Mouse (Mus musculus): ENCODE measurements around the gene Kctd17.

Kctd17 gene

GRCm38 (mm10) chr15:78447746-78448535 is 19.6 kb downstream of the Kctd17 start:
- peak; percentile 93 for DNase-seq (ENCODE audit: low read depth, low spot score)

DNA sequence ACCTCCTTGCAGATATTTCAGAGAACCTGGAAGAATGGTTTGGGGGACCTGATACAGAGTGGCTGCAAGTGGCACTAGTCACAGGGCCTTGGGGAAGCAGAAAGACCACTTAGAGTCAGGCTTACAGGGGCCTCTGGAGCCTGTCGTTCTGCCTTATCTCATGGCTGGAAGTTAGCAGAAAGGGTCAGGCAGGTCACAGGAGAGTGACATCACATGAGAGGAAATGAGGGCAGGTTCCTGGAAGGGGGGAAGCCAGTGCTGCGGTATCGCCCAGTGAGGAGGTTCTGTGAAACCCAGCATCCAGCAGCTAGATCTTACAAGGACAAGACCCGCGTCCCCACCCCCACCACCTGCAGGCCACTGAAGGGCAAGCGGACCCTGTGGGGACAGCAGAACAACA is 20.8 kb downstream of the Kctd17 start:
- DNase-seq (ENCODE audit: low read depth, low spot score): no peak

DNA sequence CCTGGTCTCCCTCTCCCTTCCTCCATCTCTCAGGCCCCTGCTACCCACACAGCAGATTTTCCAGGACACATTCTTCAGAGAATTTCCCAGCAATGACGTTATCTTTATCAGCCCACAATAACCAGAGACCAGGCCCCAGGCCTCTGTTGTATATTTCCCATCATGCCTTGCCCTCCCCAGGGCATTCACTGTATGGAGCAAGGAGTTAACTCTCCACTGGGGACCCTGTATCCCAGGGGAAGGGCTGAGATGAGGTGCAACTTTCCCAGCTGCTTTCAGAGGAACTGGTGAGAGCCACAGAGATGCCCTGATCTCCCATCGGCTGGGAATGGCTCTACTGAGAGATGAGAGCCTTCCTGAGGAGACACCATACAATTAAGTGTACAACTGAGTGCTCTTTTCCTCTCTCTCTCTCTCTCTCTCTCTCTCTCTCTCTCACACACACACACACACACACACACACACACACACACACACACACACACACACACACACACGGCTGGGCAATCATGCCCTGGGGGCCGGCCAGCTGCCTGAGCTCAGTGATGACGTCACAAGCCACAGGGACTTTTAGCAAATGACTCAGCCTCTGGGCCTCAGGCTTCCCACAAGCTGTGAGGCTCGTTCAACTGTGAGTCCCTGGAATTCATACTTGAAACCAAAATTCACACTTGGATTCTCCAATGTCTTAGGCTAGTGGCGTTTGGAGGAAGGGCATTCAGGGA is 21.5 kb downstream of the Kctd17 start:
- peak; percentile 75 for DNase-seq (ENCODE audit: low read depth, low spot score)

DNA sequence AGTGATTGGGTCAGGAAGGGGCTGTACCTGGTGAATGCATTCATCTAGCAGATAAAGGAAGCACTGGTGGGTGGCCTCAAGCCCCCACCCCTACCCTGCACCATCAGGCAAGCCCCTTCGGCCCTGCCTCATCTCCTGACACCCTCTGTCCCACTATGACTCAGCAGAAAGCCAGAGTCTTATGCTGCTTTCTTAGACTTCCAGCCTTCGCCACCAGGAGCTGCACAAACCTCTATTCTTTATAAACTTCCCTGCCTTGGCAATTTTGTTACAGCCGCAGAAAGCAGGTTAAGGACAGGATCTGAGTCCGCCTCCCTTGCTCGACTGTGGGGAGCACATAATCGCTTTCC is 22.0 kb downstream of the Kctd17 start:
- peak; percentile 85 for DNase-seq (ENCODE audit: low read depth, low spot score)

GRCm38 (mm10) chr15:78451201-78451600 is 22.8 kb downstream of the Kctd17 start:
- DNase-seq (ENCODE audit: low read depth, low spot score): no peak

DNA sequence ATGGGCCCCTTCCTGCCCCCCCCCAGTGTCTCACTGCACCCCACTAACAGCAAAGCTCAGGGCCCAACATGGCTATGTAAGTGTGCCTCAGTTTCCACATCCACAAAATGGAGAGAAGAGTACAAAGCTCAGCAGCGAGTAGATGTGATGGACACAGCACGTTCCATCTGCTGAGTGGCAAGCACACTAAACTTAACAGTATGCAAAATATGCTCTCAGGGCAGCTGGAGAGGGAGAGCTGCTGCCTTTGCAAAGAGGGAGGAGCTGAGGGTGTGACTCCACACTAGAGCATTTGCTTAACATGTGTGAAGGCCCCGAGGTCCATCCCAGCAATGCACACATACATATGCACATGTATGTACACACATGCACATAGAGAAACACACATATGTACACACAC is 24.6 kb downstream of the Kctd17 start:
- DNase-seq (ENCODE audit: low read depth, low spot score): no peak

DNA sequence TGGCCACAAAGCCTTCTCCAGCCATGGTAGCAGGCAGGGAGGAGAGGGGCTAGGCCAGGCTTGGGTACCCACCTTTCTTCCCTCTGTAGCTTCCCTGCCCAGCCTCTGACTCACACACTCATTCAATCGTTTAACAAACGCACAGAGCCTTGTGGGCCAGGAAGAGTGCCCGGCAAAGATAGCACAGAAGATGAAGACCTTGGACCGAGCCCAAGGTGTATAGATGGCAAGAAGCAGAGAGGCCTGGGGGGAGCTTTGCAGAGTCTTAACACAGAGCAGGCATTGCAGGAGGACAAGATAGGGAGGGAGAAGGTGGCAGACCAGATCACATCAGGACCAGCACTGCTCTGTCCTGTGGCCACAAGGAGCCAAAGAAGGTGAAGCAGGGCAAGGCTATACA is 26.8 kb downstream of the Kctd17 start:
- DNase-seq (ENCODE audit: low read depth, low spot score): no peak

- no peak for DNase-seq (ENCODE audit: low read depth, low spot score)
Measured at GRCm38 (mm10) chr15:78456051-78456450, 27.7 kb downstream of the Kctd17 start.

- no peak for DNase-seq (ENCODE audit: low read depth, low spot score)
Measured at GRCm38 (mm10) chr15:78457193-78457592, 28.8 kb downstream of the Kctd17 start.

- DNase-seq (ENCODE audit: low read depth, low spot score): no peak
Measured at GRCm38 (mm10) chr15:78462981-78463380, 34.6 kb downstream of the Kctd17 start.

DNA sequence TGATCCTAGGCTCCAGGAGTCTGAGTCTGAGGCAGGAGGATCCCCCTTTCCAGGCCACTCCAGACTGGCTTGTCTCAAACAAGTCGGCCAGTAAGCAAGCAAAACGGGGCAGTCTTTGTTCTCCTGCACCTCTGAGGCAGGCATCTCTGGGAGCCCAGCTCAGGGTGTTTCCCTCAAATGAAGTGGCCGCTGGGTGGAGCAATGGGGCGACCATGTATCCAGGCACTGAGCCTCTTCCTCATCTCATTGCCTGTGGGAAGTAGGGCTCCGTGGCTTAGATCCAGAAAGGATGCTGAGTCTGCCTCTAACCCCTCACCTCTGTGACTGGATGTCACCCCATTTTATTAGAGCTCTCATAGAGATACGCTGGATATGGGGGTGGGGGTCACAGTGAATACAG is 38.4 kb downstream of the Kctd17 start:
- no peak for DNase-seq (ENCODE audit: low read depth, low spot score)

DNA sequence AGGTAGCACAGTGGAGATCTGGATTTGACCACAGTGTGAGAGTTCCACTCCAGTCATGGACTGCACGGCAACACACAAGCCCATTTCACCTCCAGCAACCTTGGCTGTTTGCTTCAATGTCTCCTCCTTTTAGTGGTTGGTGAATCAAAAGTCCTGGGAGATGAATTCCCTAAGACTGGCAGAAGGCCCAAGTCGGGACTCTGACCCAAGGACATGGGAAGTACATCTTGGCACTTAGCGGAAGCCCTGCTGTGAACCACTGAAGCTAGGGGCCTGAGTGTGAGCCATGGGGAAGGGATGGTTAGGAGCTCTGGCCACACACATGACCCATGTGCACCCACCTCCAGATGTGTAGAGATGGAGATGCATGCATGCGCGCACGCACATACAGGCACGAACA is 39.2 kb downstream of the Kctd17 start:
- DNase-seq (ENCODE audit: low read depth, low spot score): no peak

DNA sequence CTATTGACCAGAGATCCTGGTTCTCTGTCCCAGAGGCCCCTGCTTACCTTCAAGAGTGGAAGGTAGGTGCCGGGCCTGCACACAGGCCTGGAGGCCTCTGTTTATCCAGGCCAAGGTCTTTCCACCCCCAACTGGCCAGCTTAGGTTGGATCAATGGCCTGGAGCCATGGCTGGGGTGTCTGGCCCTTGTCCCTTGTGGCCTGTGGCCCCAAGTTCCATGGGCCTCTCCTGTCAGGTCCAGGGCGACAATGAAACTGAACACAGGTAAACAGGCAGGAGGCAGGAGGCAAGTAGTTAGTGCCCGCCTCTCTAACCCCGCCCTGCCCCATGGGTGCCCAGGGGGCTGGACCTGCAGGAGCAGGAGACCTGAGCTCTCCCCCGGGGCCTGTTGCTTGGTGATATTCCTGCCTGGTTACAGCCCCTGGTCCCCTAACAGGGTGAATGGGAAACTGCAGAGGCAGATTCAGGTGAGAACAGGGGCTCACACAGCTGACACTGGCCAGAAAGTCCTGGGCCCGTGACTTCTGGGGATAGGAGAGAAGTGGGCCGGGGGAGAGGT is 40.1 kb downstream of the Kctd17 start, which contains the start of gene Tmprss6:
Gene Tmprss6 (minus strand): TSS at position 256 of the 559 bp plus-strand sequence.
- no peak for DNase-seq (ENCODE audit: low read depth, low spot score)

GRCm38 (mm10) chr15:78470495-78471276 is 42.3 kb downstream of the Kctd17 start:
- no peak for DNase-seq (ENCODE audit: low read depth, low spot score)

DNA sequence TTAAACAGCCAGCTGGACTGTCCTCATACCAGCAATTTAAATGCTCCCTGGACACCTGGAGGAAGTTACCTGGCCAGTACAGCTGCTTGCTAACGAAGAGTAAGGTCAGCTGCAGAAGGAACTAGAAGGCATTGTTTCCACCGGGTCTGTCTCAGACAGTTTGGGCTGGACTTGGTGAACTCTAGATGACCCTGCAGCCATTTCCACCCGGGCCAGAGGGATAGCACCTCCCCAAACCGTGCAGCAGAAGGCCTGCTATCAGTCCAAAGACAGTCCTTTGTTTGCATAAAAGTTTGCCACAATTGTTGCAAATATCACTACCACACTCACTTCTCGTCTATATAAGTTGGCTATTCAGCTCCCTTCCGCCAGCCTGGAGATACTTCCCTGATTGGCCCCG is 43.5 kb downstream of the Kctd17 start:
- no peak for DNase-seq (ENCODE audit: low read depth, low spot score)

- no peak for DNase-seq (ENCODE audit: low read depth, low spot score)
Measured at GRCm38 (mm10) chr15:78473442-78473841, 45.1 kb downstream of the Kctd17 start.

- no peak for DNase-seq (ENCODE audit: low read depth, low spot score)
Measured at GRCm38 (mm10) chr15:78475604-78476031, 47.3 kb downstream of the Kctd17 start.

DNA sequence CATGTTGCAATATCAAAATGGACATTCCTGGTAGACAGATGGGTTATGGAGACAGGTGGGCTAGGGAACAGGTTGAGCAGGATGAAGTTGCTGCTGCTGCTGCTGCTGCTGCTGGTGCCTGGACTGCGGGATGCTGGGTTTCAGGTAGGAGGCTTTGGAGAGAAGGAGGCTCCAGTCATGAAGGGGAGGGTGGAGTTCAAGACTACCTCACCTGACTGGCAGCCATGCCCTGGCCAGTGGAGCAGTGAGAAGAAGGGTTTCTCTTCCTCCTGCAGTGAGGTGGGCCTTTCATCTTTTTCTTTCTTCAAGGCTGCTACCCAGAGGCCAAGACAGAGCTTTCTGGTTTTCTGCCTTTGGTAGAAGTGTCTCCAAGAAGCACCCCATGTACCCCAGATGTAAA is 48.5 kb downstream of the Kctd17 start:
- DNase-seq (ENCODE audit: low read depth, low spot score): no peak

GRCm38 (mm10) chr15:78478073-78478472 is 49.7 kb downstream of the Kctd17 start:
- DNase-seq (ENCODE audit: low read depth, low spot score): no peak

GRCm38 (mm10) chr15:78479470-78479869 is 51.1 kb downstream of the Kctd17 start:
- no peak for DNase-seq (ENCODE audit: low read depth, low spot score)

DNA sequence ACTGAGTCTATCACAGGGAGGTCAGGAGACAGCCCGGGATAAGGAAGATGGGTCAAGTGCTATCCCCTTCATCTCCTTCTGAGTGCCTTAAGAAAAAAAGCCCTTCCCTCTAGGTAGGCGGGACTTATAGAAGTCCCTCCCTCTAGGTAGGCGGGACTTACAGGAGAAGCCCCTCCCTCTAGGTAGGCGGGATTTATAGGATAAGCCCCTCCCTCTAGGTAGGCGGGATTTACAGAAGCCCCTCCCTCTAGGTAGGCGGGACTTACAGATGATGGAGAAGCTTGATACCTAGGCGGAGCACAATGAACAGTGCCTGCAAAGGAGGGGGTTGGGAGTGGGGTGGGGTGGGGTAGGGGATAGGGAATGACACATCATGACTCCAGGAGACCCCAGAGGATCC is 51.7 kb downstream of the Kctd17 start:
- DNase-seq (ENCODE audit: low read depth, low spot score): peak; percentile 66

DNA sequence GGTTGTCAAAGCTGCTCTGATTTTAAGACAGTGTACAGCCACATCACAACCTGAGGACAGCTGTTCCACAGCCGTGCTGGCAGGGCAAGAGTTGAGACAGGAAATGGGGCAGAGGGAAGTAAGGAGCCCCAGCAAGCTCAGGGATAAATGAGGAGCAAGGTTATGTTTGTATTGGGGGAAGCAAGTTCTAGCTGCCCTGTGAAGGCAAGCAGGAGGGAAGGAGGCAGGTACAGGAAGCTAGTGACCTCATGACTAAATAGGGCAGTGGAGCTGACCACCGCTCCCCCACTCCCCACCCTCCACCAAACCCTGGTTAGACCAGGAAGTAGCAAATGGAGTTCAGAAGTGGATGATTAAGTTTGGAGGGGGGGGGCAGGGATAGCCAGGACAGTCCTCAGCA is 52.6 kb downstream of the Kctd17 start:
- DNase-seq (ENCODE audit: low read depth, low spot score): no peak

Data from ZHBTc4 (cell line).